Mouse (Mus musculus) kidney, adult 2 months (tissue): Measurements from ENCODE around the gene Dnajc17. TPM values are rescaled to one million over a fixed set of nuclear protein-coding genes. Genes with fewer than 3 reads are reported as not detected.
A peak's percentile ranks its signal among the peaks of the same experiment; 100 is the strongest.

ENCODE experiments used
- DNase-seq: peaks from one replicate; pipeline ENCODE4 v3.0.0; 2021
- H3K27ac ChIP-seq: fragments of 200-500 bp; 2 replicates; pipeline ENCODE4 v1.5.1; 2012; ENCODE audit warnings: low read depth, low read length, control low read depth, inconsistent platforms; ENCODE audit not compliant: insufficient read depth
- H3K27me3 ChIP-seq: fragments of 200-500 bp; replicated peaks from 2 replicates; pipeline ENCODE4 v1.6.1; 2012; ENCODE audit warnings: mild to moderate bottlenecking, moderate library complexity, low read length, inconsistent platforms; ENCODE audit not compliant: control insufficient read depth, insufficient read depth
- H3K36me3 ChIP-seq: fragments of 200-500 bp; 2 replicates; pipeline ENCODE4 v1.6.1; 2012; ENCODE audit warnings: mild to moderate bottlenecking, moderate library complexity, low read length, inconsistent platforms; ENCODE audit not compliant: control insufficient read depth, insufficient read depth
- H3K4me1 ChIP-seq: fragments of 200-500 bp; 2 replicates; pipeline ENCODE4 v1.6.1; 2011; ENCODE audit warnings: low read length; ENCODE audit not compliant: control insufficient read depth, insufficient read depth
- H3K4me3 ChIP-seq: fragments of 200-500 bp; 2 replicates; pipeline ENCODE4 v1.5.1; 2011; ENCODE audit warnings: mild to moderate bottlenecking, low read depth, low read length, control low read depth; ENCODE audit not compliant: insufficient read depth
- CTCF ChIP-seq: fragments of 200-500 bp; conservative IDR thresholded peaks from 2 replicates; pipeline ENCODE4 v1.5.1; 2011; ENCODE audit warnings: low read depth, mild to moderate bottlenecking, control low read depth, low read length, moderate library complexity, mixed read lengths; ENCODE audit not compliant: insufficient read depth, insufficient read length
- POLR2A ChIP-seq: fragments of 200-500 bp; IDR thresholded peaks from one replicate; pipeline ENCODE4 v1.6.1; 2011; ENCODE audit warnings: low read depth, low read length, control low read depth
- WGBS: fragments of 180-500 bp; shearing (Covaris S2); methylation state at CpG from one replicate; pipeline ENCODE4 v1.1.7; 2018; 5-methylcytosine and 5-hydroxymethylcytosine counted together
- polyA plus RNA-seq: library from polyadenylated mRNA; depleted of rRNA; stranded (reverse); fragments of >200 nt; gene quantifications from 2 replicates; pipeline ENCODE4 v1.2.3, GENCODE M21; 2012; rRNA removed

Gene Dnajc17
- polyA plus RNA-seq, 1 experiment = 4.6 TPM

DNA sequence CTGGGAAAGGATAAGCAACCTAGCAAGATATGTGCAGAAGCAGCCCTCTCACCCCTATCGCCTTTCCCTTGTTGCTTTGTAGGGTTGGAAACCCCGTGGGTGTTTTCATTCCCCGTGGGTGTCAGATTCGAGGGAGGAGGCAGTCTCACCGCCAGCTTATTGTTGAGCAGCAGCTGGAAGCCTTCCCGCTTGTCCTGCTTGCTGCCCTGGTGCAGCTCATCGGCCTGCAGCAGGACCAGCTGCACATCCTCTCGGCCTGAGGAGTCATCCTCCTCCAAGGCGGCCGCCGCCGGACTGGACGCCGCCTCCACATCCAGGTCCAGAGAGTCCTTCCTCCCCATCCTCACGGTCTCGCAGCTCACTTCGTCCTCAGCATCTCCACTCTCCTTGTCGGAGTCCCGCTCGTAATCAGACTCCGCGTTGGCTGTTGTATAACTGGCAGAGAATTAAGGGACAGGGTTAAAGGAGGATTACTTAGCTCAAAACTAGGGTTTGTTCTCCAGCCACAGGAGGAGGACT lies 61.4 kb downstream of the Dnajc17 start:
- no peak for DNase-seq
- H3K4me3 ChIP-seq = no peak overlapping the region
- no peaks in the 10 kb centered on the region for H3K4me1 ChIP-seq
- peaks cover 10% of the 10 kb centered on the region for H3K36me3 ChIP-seq
- TF ChIP-seq POLR2A (no peak), CTCF (no peak)
- WGBS = 72% methylated on average over 22 of the region's 22 CpGs
- no peak overlapping the region for H3K27ac ChIP-seq
- H3K27me3 ChIP-seq = no peaks in the 10 kb centered on the region

GRCm38 (mm10) chr2:119146435-119146834 lies 62.2 kb downstream of the Dnajc17 start:
- WGBS = 81% methylated on average over 6 of the region's 6 CpGs
- Histone ChIP-seq H3K4me1 (no peaks in the 10 kb centered on the region), H3K27me3 (no peaks in the 10 kb centered on the region), H3K27ac (no peak overlapping the region), H3K36me3 (peaks cover 10% of the 10 kb centered on the region), H3K4me3 (no peak overlapping the region)
- TF ChIP-seq CTCF = no peak
- TF ChIP-seq POLR2A = no peak
- DNase-seq = no peak

DNA sequence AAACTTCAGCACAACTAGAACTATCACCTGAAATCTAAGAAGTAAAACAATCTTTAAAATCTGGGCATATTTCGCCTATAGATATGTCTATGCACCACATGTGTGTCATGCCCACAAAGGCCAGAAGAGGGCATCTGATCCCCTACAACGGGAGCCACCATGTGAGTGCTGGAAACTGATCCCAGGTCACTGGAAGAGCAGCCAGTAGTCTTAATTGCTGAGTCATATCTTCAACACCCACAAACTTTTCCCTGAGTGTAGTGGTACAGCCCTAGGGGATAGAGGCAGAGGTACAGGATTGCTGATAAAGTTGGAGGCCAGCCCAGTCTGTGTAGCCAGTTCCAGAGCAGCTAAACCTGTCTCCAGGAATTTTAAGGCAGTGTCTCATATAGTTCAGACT lies 63.4 kb downstream of the Dnajc17 start:
- TF ChIP-seq POLR2A (no peak), CTCF (peak; percentile 42)
- WGBS = 91% methylated on average over 2 of the region's 2 CpGs
- Histone ChIP-seq H3K36me3 (peaks cover 8% of the 10 kb centered on the region), H3K4me1 (no peaks in the 10 kb centered on the region), H3K4me3 (no peak overlapping the region), H3K27me3 (no peaks in the 10 kb centered on the region), H3K27ac (no peak overlapping the region)
- DNase-seq = peak; percentile 9

- no peak for DNase-seq
- H3K36me3 ChIP-seq = peaks cover 8% of the 10 kb centered on the region
- no peaks in the 10 kb centered on the region for H3K4me1 ChIP-seq
- no peak overlapping the region for H3K27ac ChIP-seq
- no peak for TF ChIP-seq POLR2A
- no peak for TF ChIP-seq CTCF
- no peak overlapping the region for H3K4me3 ChIP-seq
- no peaks in the 10 kb centered on the region for H3K27me3 ChIP-seq
- WGBS = 90% methylated on average over 5 of the region's 5 CpGs
These were observed 72.2 kb downstream of the Dnajc17 start for GRCm38 (mm10) chr2:119136346-119136898.

Other genes starting within 250 kb of the Dnajc17 start
- gene Ccdc32, start 179.4 kb downstream of the Dnajc17 start, polyA plus RNA-seq = 9.5 and 11.9 TPM in 2 replicates
- gene Rpusd2, start 174.0 kb downstream of the Dnajc17 start, polyA plus RNA-seq = 3.6 and 4.0 TPM in 2 replicates
- gene Knl1, start 161.7 kb downstream of the Dnajc17 start, polyA plus RNA-seq = 0.03 and 0.05 TPM in 2 replicates
- 0.99 and 1.2 TPM in 2 replicates for gene Rad51, start 96.0 kb downstream of the Dnajc17 start, polyA plus RNA-seq
- 23.6 and 25.9 TPM in 2 replicates for gene Rmdn3, start 51.8 kb downstream of the Dnajc17 start, polyA plus RNA-seq
- 124 and 144 TPM in 2 replicates for gene Gchfr, start 41.0 kb downstream of the Dnajc17 start, polyA plus RNA-seq
- gene Gm14137, start 34.3 kb downstream of the Dnajc17 start, polyA plus RNA-seq = 0.05 and 0.15 TPM in 2 replicates
- gene Zfyve19, start 178 bp downstream of the Dnajc17 start, polyA plus RNA-seq = 39.1 and 43.2 TPM in 2 replicates
- gene Ppp1r14d, start 21.1 kb upstream of the Dnajc17 start, polyA plus RNA-seq = 1.6 and 1.9 TPM in 2 replicates
- 86.7 and 91.1 TPM in 2 replicates for gene Spint1, start 28.6 kb upstream of the Dnajc17 start, polyA plus RNA-seq
- gene Rhov, start 62.5 kb upstream of the Dnajc17 start, polyA plus RNA-seq = 5.9 and 7.8 TPM in 2 replicates
- 24.0 and 27.4 TPM in 2 replicates for gene Vps18, start 79.9 kb upstream of the Dnajc17 start, polyA plus RNA-seq
- gene Dll4, start 117.0 kb upstream of the Dnajc17 start, polyA plus RNA-seq = 14.6 and 15.9 TPM in 2 replicates
- 2.0 and 2.2 TPM in 2 replicates for gene Chac1, start 142.4 kb upstream of the Dnajc17 start, polyA plus RNA-seq